Mouse (Mus musculus) embryonic fibroblast, embryonic 13.5 days (primary cell): ENCODE measurements at regions not wholly inside any gene's neighbourhood (a gene's known extent, or its start where the extent isn't known, plus 50 kb on each side); places are given as distances from the start of the nearest gene placed in this dataset.

ENCODE experiments used
- CTCF ChIP-seq: IDR thresholded peaks from 2 replicates; pipeline ENCODE4 v1.5.1; 2011; ENCODE audit warnings: mild to moderate bottlenecking, control low read depth, low read length, moderate library complexity, borderline replicate concordance; ENCODE audit not compliant: insufficient read depth
- POLR2A ChIP-seq: IDR thresholded peaks from 2 replicates; pipeline ENCODE4 v1.6.1; 2011; ENCODE audit warnings: low read depth, mild to moderate bottlenecking, control low read depth, low read length, moderate library complexity

DNA sequence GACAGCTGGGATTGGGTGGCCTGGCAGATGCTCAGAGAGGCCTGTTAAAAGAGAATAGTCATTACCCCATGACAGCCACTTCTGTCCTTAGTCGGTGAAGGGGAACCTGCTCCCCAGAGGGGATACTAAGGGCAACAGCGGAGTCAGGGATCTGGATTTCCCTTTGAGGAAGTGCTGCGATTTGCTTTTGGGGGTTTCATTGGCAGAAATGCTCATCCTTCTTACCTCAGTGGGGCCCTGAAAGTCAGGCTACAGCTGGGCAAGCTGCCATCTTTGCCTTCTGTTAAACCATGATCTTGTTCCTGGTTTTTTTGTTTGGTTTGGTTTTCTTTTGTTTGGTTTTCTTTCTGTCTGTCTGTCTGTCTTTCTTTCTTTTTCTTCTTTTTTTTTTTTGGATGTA lies 195.7 kb downstream of the Bcor start:
- TF ChIP-seq CTCF (no peak), POLR2A (no peak)
